Mouse (Mus musculus): ENCODE data around the gene Taco1. TPM values are rescaled to one million over a fixed set of nuclear protein-coding genes. Genes with fewer than 3 reads are reported as not detected.
"Not testable (repeated sequence)": the region's sequence is repeated elsewhere in the genome, so short reads cannot be mapped to it uniquely, and the experiment has no call there.

The Taco1 gene
- 10.1 and 11.5 TPM in 2 replicates for polyA plus RNA-seq (2015; fragmentation: Nextera tagmentation; extraction: Ambion mirVana)

DNA sequence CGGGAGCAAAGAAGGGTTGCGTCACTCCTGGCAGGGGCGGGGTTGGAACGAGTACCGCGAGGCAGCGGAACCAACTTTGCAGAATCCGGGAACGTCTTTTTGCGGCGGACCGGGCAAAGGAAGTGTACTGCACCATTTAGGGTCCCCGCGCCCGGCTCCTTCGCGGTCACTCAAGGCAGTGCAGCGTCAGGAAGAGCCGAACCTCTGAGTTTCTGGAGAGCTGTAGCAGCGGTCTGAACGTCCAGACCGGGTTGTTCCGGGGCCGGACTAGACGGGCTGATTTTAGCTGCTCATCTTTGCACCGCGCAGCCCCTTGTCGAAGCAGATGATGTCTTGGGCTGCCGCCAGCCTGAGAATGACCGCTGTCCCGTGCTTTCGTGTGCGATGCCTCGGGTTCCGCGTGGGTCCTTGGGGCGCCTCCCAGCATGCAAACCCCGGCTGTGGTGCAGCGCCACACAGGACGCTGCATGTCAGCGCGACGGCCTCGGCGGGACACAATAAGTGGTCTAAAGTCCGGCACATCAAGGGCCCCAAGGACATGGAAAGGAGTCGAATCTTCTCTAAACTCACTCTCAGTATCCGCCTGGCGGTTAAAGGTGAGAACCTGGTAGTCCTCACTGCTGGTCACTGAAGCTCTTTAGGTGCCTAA lies at the start of gene Taco1:
TSS of gene Taco1 (plus strand) at position 139 of the 649 bp plus-strand sequence.
- Histone ChIP-seq H3K27ac (peak within 1 kb of the TSS; percentile 93), H3K4me3 (peak within 1 kb of the TSS; percentile 98), H3K9me3 (replicated peaks) (no peaks in the 10 kb centered on the region), H3K4me2 (peak within 1 kb of the TSS; percentile 90), H3K27me3 (no peaks in the 10 kb centered on the region), H3K4me1 (replicated peaks) (peaks cover 9% of the 10 kb centered on the region), H3K9ac (peak within 1 kb of the TSS; percentile 94), H3K36me3 (0 out of 2 replicates have a peak, but pooled peaks cover 4% of the 10 kb centered on the region)
- under 1% methylated on average over 49 of the region's 49 CpGs for WGBS
- peak; percentile 96 for ATAC-seq (replicated peaks; ENCODE audit: insufficient number of reproducible peaks, insufficient read depth, low FRiP score, low read depth)

DNA sequence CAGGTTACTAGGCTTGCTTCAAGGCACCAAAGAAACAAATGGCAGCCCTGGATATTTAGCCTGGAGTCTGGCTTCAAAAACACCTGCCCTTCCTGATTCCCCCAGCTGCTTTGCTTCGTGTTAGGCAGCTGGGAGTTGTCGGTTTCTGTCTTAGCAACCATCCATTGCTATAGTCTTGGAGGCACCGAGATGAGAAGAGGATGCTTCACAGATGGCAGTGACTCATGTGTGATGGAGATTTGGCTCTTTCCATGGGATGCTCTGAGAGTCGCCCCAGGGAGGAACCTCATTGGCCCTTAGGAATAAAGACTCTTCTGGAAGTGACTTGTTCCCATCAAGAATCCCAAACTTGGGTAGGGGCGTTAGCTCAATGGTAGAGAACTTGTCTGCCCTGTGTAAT lies 49.4 kb upstream of the Taco1 start:
- Histone ChIP-seq H3K4me1 (replicated peaks) (peaks cover 24% of the 10 kb centered on the region), H3K4me3 (no peak overlapping the region), H3K36me3 (no peaks in the 10 kb centered on the region), H3K9me3 (replicated peaks) (no peaks in the 10 kb centered on the region), H3K27me3 (peaks cover 52% of the 10 kb centered on the region), H3K4me2 (no peak overlapping the region), H3K9ac (no peak overlapping the region), H3K27ac (no peak overlapping the region)
- 70% methylated on average over 5 of the region's 5 CpGs for WGBS
- ATAC-seq (replicated peaks; ENCODE audit: insufficient number of reproducible peaks, insufficient read depth, low FRiP score, low read depth) = no peak

DNA sequence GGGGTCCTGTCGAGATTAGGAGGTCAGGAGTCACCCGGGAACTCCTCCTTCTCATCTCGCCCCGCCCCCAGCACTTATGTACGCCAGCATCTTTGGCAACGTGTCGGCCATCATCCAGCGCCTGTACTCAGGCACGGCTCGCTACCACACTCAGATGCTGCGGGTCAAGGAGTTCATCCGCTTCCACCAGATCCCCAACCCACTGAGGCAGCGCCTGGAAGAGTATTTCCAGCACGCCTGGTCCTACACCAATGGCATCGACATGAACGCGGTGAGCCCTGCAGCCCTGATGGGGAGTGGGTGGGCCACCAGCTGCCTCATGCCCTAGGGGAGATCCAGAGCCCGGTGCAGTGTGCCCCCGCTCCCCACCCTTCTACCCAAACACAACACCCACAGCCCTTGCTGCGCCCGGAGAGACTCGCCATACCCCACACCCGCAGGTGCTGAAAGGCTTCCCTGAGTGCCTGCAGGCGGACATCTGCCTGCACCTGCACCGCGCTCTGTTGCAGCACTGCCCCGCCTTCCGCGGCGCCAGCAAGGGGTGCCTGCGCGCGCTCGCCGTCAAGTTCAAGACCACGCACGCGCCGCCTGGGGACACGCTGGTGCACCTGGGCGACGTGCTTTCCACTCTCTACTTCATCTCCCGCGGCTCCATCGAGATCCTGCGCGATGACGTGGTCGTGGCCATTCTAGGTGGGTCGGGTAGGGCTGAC lies 45.7 kb upstream of the Taco1 start:
- Histone ChIP-seq H3K9ac (no peak overlapping the region), H3K4me1 (replicated peaks) (peaks cover 9% of the 10 kb centered on the region), H3K36me3 (no peaks in the 10 kb centered on the region), H3K4me3 (peak overlapping the region; percentile 32), H3K4me2 (peak overlapping the region; percentile 62), H3K27ac (no peak overlapping the region), H3K9me3 (replicated peaks) (no peaks in the 10 kb centered on the region), H3K27me3 (peaks cover 51% of the 10 kb centered on the region)
- WGBS = 1% methylated on average over 50 of the region's 50 CpGs
- ATAC-seq (replicated peaks; ENCODE audit: insufficient number of reproducible peaks, insufficient read depth, low FRiP score, low read depth) = 0 out of 2 replicates have a peak, but pooled peaks have one; percentile 15

DNA sequence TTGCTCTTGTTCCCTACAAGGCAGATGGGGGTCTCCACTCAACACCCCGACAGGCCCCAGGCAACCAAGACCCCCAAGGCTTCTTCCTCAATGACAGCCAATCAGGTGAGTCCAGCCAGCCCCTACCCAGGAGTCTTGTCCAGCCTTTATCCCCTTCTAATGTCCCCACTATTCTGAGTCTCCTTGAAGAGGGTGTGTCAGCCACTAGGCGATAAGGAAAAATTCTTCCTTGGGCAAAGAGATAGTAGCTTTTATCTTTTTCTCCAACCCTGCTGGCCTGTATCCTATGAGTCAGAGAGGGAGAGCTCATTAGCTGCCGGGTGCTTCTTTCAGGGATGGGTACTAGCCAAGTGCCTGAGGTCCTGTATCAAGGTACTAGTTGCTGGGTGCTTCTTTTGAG lies 40.1 kb upstream of the Taco1 start:
- H3K36me3 ChIP-seq = no peaks in the 10 kb centered on the region
- H3K27me3 ChIP-seq = peaks cover 17% of the 10 kb centered on the region
- H3K9ac ChIP-seq = no peak overlapping the region
- H3K4me1 ChIP-seq (replicated peaks) = no peaks in the 10 kb centered on the region
- H3K4me3 ChIP-seq = no peak overlapping the region
- no peak overlapping the region for H3K4me2 ChIP-seq
- WGBS = 49% methylated on average over 3 of the region's 3 CpGs
- no peaks in the 10 kb centered on the region for H3K9me3 ChIP-seq (replicated peaks)
- no peak for ATAC-seq (replicated peaks; ENCODE audit: insufficient number of reproducible peaks, insufficient read depth, low FRiP score, low read depth)
- H3K27ac ChIP-seq = no peak overlapping the region

DNA sequence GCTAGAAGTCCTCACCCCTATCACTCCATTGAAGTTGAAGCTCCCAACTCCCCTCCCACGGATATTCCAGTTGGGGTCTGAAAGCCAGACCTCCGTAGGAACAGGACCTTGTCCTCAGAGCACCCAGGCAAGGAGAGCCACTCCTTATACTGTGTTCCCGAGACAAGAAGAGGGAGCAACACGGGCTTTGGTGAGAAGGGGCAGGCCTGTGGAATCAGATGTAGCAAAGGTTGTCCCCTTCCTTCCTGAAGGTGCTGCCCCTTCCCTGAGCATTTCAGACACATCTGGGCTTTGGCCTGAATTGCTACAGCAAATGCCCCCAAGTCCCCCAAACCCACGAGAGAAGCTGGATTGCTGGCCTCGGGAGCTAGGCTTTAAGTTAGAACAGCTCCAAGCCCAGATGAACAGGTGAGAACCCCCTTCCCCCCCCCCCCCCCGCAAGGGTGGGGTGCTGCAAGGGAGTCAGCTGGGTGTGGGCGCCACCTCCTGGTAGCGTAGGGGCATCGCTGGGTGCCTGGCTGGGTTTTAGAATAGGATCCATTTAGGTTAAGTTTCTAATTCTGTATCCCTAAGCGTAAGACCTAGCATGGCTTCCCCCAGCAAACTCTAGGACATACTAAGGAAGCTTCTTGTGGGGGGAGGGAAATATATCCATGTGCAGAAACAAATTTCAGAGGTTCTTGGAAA lies 39.3 kb upstream of the Taco1 start:
- 30% methylated on average over 10 of the region's 11 CpGs for WGBS
- no peak overlapping the region for H3K4me2 ChIP-seq
- 0 out of 2 replicates have a peak, but pooled peaks have one; percentile 47 for ATAC-seq (replicated peaks; ENCODE audit: insufficient number of reproducible peaks, insufficient read depth, low FRiP score, low read depth)

DNA sequence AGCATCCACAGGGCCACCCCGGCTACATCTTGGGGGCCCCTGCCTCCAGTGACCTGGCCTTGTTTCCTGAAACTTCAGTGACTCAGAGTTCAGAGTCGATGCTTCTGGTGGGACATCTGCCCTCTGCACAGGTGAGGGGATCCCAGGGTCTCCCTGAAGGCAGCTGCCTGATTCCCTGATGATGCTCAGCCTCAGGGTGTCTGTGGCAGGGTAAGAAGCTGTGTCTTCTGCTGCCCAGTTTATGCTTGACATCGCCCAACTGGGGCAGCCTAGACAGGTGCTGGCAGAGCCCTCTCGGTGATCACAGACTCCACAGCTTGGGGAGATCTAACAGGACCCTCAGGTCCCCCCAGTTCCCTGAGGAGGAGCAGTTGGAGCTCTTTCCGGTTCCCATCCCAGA lies 38.3 kb upstream of the Taco1 start:
- Histone ChIP-seq H3K4me2 (no peak overlapping the region), H3K4me3 (no peak overlapping the region), H3K4me1 (replicated peaks) (no peaks in the 10 kb centered on the region), H3K27me3 (peaks cover under 1% of the 10 kb centered on the region), H3K9ac (no peak overlapping the region), H3K9me3 (replicated peaks) (no peaks in the 10 kb centered on the region), H3K36me3 (no peaks in the 10 kb centered on the region), H3K27ac (no peak overlapping the region)
- ATAC-seq (replicated peaks; ENCODE audit: insufficient number of reproducible peaks, insufficient read depth, low FRiP score, low read depth) = no peak
- WGBS = 87% methylated on average over 5 of the region's 5 CpGs

More for the DNA sequence above, 39.3 kb upstream of the Taco1 start:
- H3K36me3 ChIP-seq = no peaks in the 10 kb centered on the region
- no peaks in the 10 kb centered on the region for H3K4me1 ChIP-seq (replicated peaks)
- no peaks in the 10 kb centered on the region for H3K9me3 ChIP-seq (replicated peaks)
- no peak overlapping the region for H3K27ac ChIP-seq
- H3K4me3 ChIP-seq = no peak overlapping the region
- H3K27me3 ChIP-seq = peaks cover 9% of the 10 kb centered on the region
- H3K9ac ChIP-seq = no peak overlapping the region

DNA sequence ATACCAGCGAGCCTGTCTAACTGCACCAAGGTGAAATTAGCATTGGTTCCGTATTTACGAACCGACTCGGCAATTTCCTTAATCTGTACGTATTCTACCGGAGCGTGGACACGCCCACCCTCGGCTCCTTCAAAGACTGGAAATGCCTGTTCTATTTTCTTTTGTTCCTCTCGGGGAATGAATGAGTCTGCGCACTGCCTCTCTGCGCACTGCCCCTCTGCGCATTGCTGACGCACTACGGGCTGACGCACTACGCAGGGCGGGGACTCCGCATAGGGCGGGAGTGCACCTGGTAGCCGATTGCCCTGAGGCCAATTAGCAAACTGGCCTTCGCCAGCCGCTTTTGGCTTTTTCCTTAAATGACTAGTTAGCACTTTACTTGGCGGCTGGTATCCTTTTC lies 33.8 kb upstream of the Taco1 start:
- ATAC-seq (replicated peaks; ENCODE audit: insufficient number of reproducible peaks, insufficient read depth, low FRiP score, low read depth); H3K9me3 ChIP-seq (replicated peaks); H3K4me1 ChIP-seq (replicated peaks); H3K27me3 ChIP-seq; H3K36me3 ChIP-seq: not testable (repeated sequence)
- Histone ChIP-seq H3K4me3 (peak overlapping the region; percentile 45), H3K27ac (peak overlapping the region; percentile 57; the same call in 1 of the 2 replicates), H3K4me2 (peak overlapping the region; percentile 48), H3K9ac (peak overlapping the region; percentile 46; the same call in 1 of the 2 replicates)
- 50% methylated on average over 11 of the region's 25 CpGs for WGBS

DNA sequence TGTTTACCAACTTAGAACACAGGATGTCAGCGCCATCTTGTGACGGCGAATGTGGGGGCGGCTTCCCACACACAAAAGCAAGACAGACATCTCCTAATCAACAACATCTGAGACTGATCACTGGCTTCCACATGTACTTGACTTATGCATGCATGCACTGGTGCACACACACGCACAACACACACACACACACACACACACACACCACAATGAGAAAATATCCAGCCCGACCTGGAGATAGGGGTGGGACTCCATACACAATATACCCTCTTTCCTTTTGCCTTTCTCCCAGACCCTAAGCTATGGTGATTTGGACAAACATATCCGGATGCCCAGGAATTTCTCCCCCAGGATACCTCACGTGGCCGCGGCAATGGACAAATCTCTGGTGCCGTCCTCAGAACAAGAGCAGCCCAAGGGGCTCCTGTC lies 32.4 kb upstream of the Taco1 start:
- peaks cover 13% of the 10 kb centered on the region for H3K4me1 ChIP-seq (replicated peaks)
- H3K27me3 ChIP-seq = no peaks in the 10 kb centered on the region
- peak overlapping the region; percentile 42 for H3K4me2 ChIP-seq
- H3K27ac ChIP-seq = peak overlapping the region; percentile 64
- H3K9ac ChIP-seq = peak overlapping the region; percentile 22; the same call in 1 of the 2 replicates
- H3K4me3 ChIP-seq = peak overlapping the region; percentile 24; the same call in 1 of the 2 replicates
- H3K9me3 ChIP-seq (replicated peaks) = no peaks in the 10 kb centered on the region
- no peaks in the 10 kb centered on the region for H3K36me3 ChIP-seq
- no peak for ATAC-seq (replicated peaks; ENCODE audit: insufficient number of reproducible peaks, insufficient read depth, low FRiP score, low read depth)
- WGBS = 42% methylated on average over 11 of the region's 11 CpGs

DNA sequence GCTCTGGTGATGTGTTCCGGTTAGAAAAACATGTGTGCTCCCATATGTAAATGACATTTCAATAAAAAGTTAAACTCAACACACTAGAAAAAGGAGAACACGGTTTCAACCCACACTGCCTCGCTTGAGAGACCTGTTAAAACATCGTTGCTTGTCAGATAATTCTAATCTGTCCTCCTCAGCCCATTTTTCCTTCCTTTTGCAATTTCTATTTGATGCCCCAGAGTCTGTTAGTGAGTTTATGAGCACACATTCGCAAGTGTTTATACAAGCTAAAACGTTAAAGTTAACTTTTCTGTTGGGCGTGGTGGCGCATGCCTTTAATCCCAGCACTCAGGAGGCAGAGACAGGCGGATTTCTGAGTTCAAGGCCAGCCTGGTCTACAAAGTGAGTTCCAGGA lies 30.9 kb upstream of the Taco1 start:
- Histone ChIP-seq H3K36me3 (no peaks in the 10 kb centered on the region), H3K9ac (no peak overlapping the region), H3K4me2 (no peak overlapping the region), H3K4me1 (replicated peaks) (peaks cover 19% of the 10 kb centered on the region), H3K27ac (no peak overlapping the region), H3K27me3 (no peaks in the 10 kb centered on the region), H3K4me3 (no peak overlapping the region), H3K9me3 (replicated peaks) (no peaks in the 10 kb centered on the region)
- 82% methylated on average over 9 of the region's 9 CpGs for WGBS
- no peak for ATAC-seq (replicated peaks; ENCODE audit: insufficient number of reproducible peaks, insufficient read depth, low FRiP score, low read depth)

DNA sequence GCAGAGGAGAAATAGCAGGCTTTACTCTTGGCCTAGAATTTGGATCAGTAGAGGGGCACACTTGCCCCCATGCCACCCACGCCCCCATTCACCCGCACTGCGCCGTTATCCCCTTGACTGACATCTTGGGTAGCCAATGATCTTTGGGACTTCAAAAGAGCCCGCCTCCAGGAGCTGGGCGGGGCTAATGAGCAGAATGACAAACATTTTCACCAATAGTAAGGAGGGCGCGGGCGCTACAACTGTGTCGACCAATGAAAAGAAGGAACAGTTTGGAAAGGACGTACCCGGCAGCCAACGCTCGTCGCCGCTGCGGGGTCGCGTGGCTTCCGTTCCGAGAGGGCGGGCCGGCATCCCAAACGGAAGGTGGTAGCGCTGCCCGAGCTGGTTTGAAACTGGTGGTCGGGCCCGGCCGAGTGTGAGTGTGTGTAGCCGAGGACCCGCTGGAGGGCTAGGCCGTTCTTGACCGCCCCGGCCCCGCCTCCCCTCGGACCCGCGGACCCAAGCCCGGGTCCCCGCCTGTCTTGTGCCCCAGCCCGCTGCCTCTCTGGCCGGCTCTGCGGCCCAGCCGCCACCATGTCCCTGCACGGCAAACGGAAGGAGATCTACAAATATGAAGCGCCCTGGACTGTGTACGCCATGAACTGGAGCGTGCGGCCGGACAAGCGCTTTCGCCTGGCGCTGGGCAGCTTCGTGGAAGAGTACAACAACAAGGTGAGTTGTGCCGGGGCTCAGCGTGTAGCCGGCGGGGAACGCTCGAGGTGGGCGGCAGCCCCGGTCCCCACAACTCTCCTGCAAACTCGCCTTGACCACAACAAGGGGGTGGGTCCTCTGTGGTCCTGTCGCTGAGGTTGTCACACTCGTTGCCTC lies 29.1 kb upstream of the Taco1 start, which contains the start of gene Dcaf7:
TSS of gene Dcaf7 (plus strand) at position 325 of the 870 bp plus-strand sequence.
- H3K27me3 ChIP-seq = no peaks in the 10 kb centered on the region
- ATAC-seq (replicated peaks; ENCODE audit: insufficient number of reproducible peaks, insufficient read depth, low FRiP score, low read depth) = peak; percentile 99
- H3K36me3 ChIP-seq = no peaks in the 10 kb centered on the region
- peak within 1 kb of the TSS; percentile 90 for H3K9ac ChIP-seq
- under 1% methylated on average over 66 of the region's 66 CpGs for WGBS
- peak within 1 kb of the TSS; percentile 87 for H3K27ac ChIP-seq
- no peaks in the 10 kb centered on the region for H3K9me3 ChIP-seq (replicated peaks)
- H3K4me3 ChIP-seq = peak within 1 kb of the TSS; percentile 81
- peak within 1 kb of the TSS; percentile 90 for H3K4me2 ChIP-seq
- H3K4me1 ChIP-seq (replicated peaks) = peaks cover 19% of the 10 kb centered on the region
